Mouse (Mus musculus) liver, postnatal 0 days (tissue): Measurements from ENCODE around the gene Elmo2.

ENCODE experiments used
- CTCF ChIP-seq: sonication (generic); IDR thresholded peaks from 2 replicates; pipeline ENCODE4 v1.5.1; 2016; ENCODE audit warnings: antibody characterized with exemption, low read depth
- EP300 ChIP-seq: IDR thresholded peaks from 2 replicates; pipeline ENCODE4 v1.6.1; 2016; ENCODE audit warnings: antibody characterized with exemption, low read depth, mild to moderate bottlenecking

GRCm38 (mm10) chr2:165256213-165256612 lies 70.1 kb downstream of the Elmo2 start:
- TF ChIP-seq EP300 (no peak), CTCF (no peak)
